ENCODE assay signal across 9 mouse cellular contexts in the genomic region with DNA sequence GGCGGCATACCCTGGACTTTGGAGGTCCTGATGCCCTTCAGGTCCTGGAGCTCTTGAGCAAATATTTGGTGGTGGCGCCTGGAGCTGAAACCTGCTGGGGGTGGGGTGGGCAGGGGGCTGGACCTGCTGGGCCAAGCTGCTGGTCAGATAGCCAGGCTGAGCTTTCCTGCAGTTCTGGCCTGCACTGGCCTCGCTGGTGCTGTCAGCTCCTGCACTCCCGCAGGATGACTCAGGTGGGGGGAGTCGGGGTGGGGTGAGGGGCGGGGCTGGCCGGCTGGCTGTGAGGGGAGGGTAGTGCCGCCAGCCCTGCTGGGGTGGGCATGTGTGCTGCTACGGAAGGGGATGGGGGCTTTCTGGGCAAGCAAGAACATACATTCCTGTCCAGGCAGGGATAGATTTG. TPM values are rescaled to one million over a fixed set of nuclear protein-coding genes. Genes with fewer than 3 reads are reported as not detected.
DNase-seq lines count a peak whose midpoint lies in the region; ATAC-seq and TF ChIP-seq lines count a peak whose summit lies in the region.
"Had no signal": no experiment of that assay in that cellular context is flagged by ENCODE, and none has a peak within 500 bp of the region (broad histone marks: within the 10 kb centered on the region; RNA-seq: fewer than 3 reads in every experiment).

No protein-coding gene starts in this region.

- peak; percentile 23 for DNase-seq in embryo, embryonic 11 days
- DNase-seq in embryo, embryonic 9.5 days (ENCODE audit: extremely low spot score), result no peak
- DNase-seq in midbrain, embryonic 10.5 days (ENCODE audit: low spot score), result no peak
- DNase-seq in midbrain, postnatal 0 days (ENCODE audit: low spot score), result no peak
- peak; percentile 42 for DNase-seq in liver
- DNase-seq in stomach, postnatal 0 days (ENCODE audit: low spot score), result peak; percentile 79
- no peak for DNase-seq in left cerebral cortex, postnatal 36 days (ENCODE audit: low spot score in 2 of 2)
- DNase-seq: B cell, adult 2 months had no signal

- no peak overlapping the region for H3K4me2 ChIP-seq in midbrain, postnatal 0 days (ENCODE audit: low read depth, low read length, poor library complexity, severe bottlenecking)
- H3K4me2 ChIP-seq in stomach, postnatal 0 days (replicated peaks; ENCODE audit: low read depth), result peak overlapping the region; percentile 55

- no peak overlapping the region for H3K9ac ChIP-seq in midbrain, postnatal 0 days (replicated peaks; ENCODE audit: low read length, poor library complexity, severe bottlenecking)
- peak overlapping the region; percentile 38 for H3K9ac ChIP-seq in stomach, postnatal 0 days (ENCODE audit: low read length)

- no peak for ATAC-seq in midbrain, postnatal 0 days (ENCODE audit: low FRiP score)
- ATAC-seq in stomach, postnatal 0 days (ENCODE audit: low FRiP score, low TSS enrichment), result no peak
- ATAC-seq in granulocyte monocyte progenitor cell, adult 5-6 weeks (replicated peaks; ENCODE audit: poor library complexity, severe bottlenecking), result no peak

- H3K36me3 ChIP-seq in midbrain, embryonic 10.5 days, result peaks cover 46% of the 10 kb centered on the region
- peaks cover 29% of the 10 kb centered on the region for H3K36me3 ChIP-seq in midbrain, postnatal 0 days (ENCODE audit: insufficient read depth, low read length)
- peaks cover 35% of the 10 kb centered on the region for H3K36me3 ChIP-seq in stomach, postnatal 0 days (ENCODE audit: control insufficient read depth, insufficient read depth, low read length)

- intact Hi-C loops in left cerebral cortex, postnatal 36 days (cut with DNase I), result no loop called here

- H3K27ac ChIP-seq in midbrain, embryonic 10.5 days (replicated peaks), result peak overlapping the region; percentile 65; the same call in 1 of the 2 replicates
- H3K27ac ChIP-seq in midbrain, postnatal 0 days (ENCODE audit: low read depth, low read length), result no peak overlapping the region
- peak overlapping the region; percentile 79; the same call in 1 of the 2 replicates for H3K27ac ChIP-seq in stomach, postnatal 0 days (replicated peaks)

- peaks cover 29% of the 10 kb centered on the region for H3K27me3 ChIP-seq in midbrain, embryonic 10.5 days (ENCODE audit: low read depth, poor library complexity, severe bottlenecking)
- H3K27me3 ChIP-seq in midbrain, postnatal 0 days (ENCODE audit: insufficient read depth, low read length), result no peaks in the 10 kb centered on the region
- no peaks in the 10 kb centered on the region for H3K27me3 ChIP-seq in stomach, postnatal 0 days (ENCODE audit: control insufficient read depth, insufficient read depth, low read length)

- no peak for TF ChIP-seq EP300 in stomach, postnatal 0 days (optimal IDR thresholded peaks at IDR 0.05)

- H3K4me1 ChIP-seq in midbrain, embryonic 10.5 days, result peaks cover 58% of the 10 kb centered on the region
- H3K4me1 ChIP-seq in midbrain, postnatal 0 days (ENCODE audit: insufficient read depth, low read length), result peaks cover 10% of the 10 kb centered on the region; the same call in 1 of the 2 replicates
- no peaks in the 10 kb centered on the region; the same call in none of the 2 replicates for H3K4me1 ChIP-seq in stomach, postnatal 0 days (replicated peaks; ENCODE audit: control insufficient read depth, insufficient read depth)

- H3K4me3 ChIP-seq in midbrain, embryonic 10.5 days, result peak overlapping the region; percentile 76
- no peak overlapping the region for H3K4me3 ChIP-seq in midbrain, postnatal 0 days (ENCODE audit: low read depth, low read length)
- peak overlapping the region; percentile 30 for H3K4me3 ChIP-seq in stomach, postnatal 0 days (ENCODE audit: low read depth, low read length)

- H3K9me3 ChIP-seq in midbrain, embryonic 10.5 days (replicated peaks), result no peaks in the 10 kb centered on the region
- H3K9me3 ChIP-seq in midbrain, postnatal 0 days (ENCODE audit: low read length), result no peaks in the 10 kb centered on the region
- no peaks in the 10 kb centered on the region for H3K9me3 ChIP-seq in stomach, postnatal 0 days (ENCODE audit: control insufficient read depth, low read length)

- TF ChIP-seq CTCF in midbrain, postnatal 0 days (IDR thresholded peaks at IDR 0.05), result no peak
- no peak for TF ChIP-seq CTCF in stomach, postnatal 0 days (IDR thresholded peaks at IDR 0.05; ENCODE audit: low read depth)

- 9% methylated on average over 9 of the region's 9 CpGs for WGBS in midbrain, embryonic 10.5 days
- 22% methylated on average over 9 of the region's 9 CpGs for WGBS in midbrain, postnatal 0 days
- 22% methylated on average over 9 of the region's 9 CpGs for WGBS in stomach, postnatal 0 days

RNA-seq across cellular contexts. Expression of a gene that starts 5.0 kb away (rescaled TPM):
- polyA plus RNA-seq in midbrain, embryonic 10.5 days (2016; fragmentation: Nextera tagmentation; extraction: Ambion mirVana), result 32.9 and 33.3 TPM in 2 replicates
- total RNA-seq in midbrain, postnatal 0 days (2014; rRNA removed), result 35.7 and 42.1 TPM in 2 replicates
- polyA plus RNA-seq in midbrain, postnatal 0 days (2015; fragmentation: Nextera tagmentation; extraction: Ambion mirVana), result 11.5 and 11.8 TPM in 2 replicates
- polyA plus RNA-seq in stomach, postnatal 0 days (2015; fragmentation: Nextera tagmentation; extraction: Ambion mirVana), result 34.3 and 37.8 TPM in 2 replicates
- 20.9 and 28.9 TPM in 2 replicates for total RNA-seq in granulocyte monocyte progenitor cell, adult 5-6 weeks (2014; fragmentation: Nextera tagmentation)
- 13.5 and 29.3 TPM in 2 replicates for total RNA-seq in granulocyte monocyte progenitor cell, adult 5-6 weeks (2017)
- 10 to 100 TPM; 36.5 to 38.6 TPM for total RNA-seq in left cerebral cortex, postnatal 36 days (2021)

RNA-seq across cellular contexts. Expression of a gene that starts 5.3 kb away (rescaled TPM):
- 49.0 and 61.6 TPM in 2 replicates for polyA plus RNA-seq in midbrain, embryonic 10.5 days (2016; fragmentation: Nextera tagmentation; extraction: Ambion mirVana)
- total RNA-seq in midbrain, postnatal 0 days (2014; rRNA removed), result 96.5 and 104 TPM in 2 replicates
- polyA plus RNA-seq in midbrain, postnatal 0 days (2015; fragmentation: Nextera tagmentation; extraction: Ambion mirVana), result 168 and 182 TPM in 2 replicates
- polyA plus RNA-seq in stomach, postnatal 0 days (2015; fragmentation: Nextera tagmentation; extraction: Ambion mirVana), result 29.3 and 30.5 TPM in 2 replicates
- 24.4 and 36.9 TPM in 2 replicates for total RNA-seq in granulocyte monocyte progenitor cell, adult 5-6 weeks (2014; fragmentation: Nextera tagmentation)
- total RNA-seq in granulocyte monocyte progenitor cell, adult 5-6 weeks (2017), result 20.7 and 22.4 TPM in 2 replicates
- total RNA-seq in left cerebral cortex, postnatal 36 days (2021), result 100 to 1,000 TPM; 127 to 133 TPM

RNA-seq across cellular contexts. Expression of a gene that starts 15.4 kb away (rescaled TPM):
- 0.19 and 0.31 TPM in 2 replicates for polyA plus RNA-seq in midbrain, embryonic 10.5 days (2016; fragmentation: Nextera tagmentation; extraction: Ambion mirVana)
- total RNA-seq in midbrain, postnatal 0 days (2014; rRNA removed), result 0.05 TPM in 1 of 2 replicates, not detected in the other
- 0.29 and 0.59 TPM in 2 replicates for polyA plus RNA-seq in midbrain, postnatal 0 days (2015; fragmentation: Nextera tagmentation; extraction: Ambion mirVana)
- polyA plus RNA-seq in stomach, postnatal 0 days (2015; fragmentation: Nextera tagmentation; extraction: Ambion mirVana), result 0.10 TPM in 1 of 2 replicates, not detected in the other
- total RNA-seq in granulocyte monocyte progenitor cell, adult 5-6 weeks (2014; fragmentation: Nextera tagmentation), result not detected in 2 replicates
- not detected in 2 replicates for total RNA-seq in granulocyte monocyte progenitor cell, adult 5-6 weeks (2017)
- total RNA-seq in left cerebral cortex, postnatal 36 days (2021), result not detected

RNA-seq across cellular contexts. Expression of a gene that starts 16.5 kb away (rescaled TPM):
- polyA plus RNA-seq in midbrain, embryonic 10.5 days (2016; fragmentation: Nextera tagmentation; extraction: Ambion mirVana), result 107 and 113 TPM in 2 replicates
- total RNA-seq in midbrain, postnatal 0 days (2014; rRNA removed), result 139 and 174 TPM in 2 replicates
- polyA plus RNA-seq in midbrain, postnatal 0 days (2015; fragmentation: Nextera tagmentation; extraction: Ambion mirVana), result 97.9 and 109 TPM in 2 replicates
- 66.6 and 67.9 TPM in 2 replicates for polyA plus RNA-seq in stomach, postnatal 0 days (2015; fragmentation: Nextera tagmentation; extraction: Ambion mirVana)
- 53.8 and 75.7 TPM in 2 replicates for total RNA-seq in granulocyte monocyte progenitor cell, adult 5-6 weeks (2014; fragmentation: Nextera tagmentation)
- 15.9 and 23.3 TPM in 2 replicates for total RNA-seq in granulocyte monocyte progenitor cell, adult 5-6 weeks (2017)
- 100 to 1,000 TPM; 131 to 133 TPM for total RNA-seq in left cerebral cortex, postnatal 36 days (2021)

RNA-seq across cellular contexts. Expression of a gene that starts 19.1 kb away (rescaled TPM):
- 30.9 and 32.9 TPM in 2 replicates for polyA plus RNA-seq in midbrain, embryonic 10.5 days (2016; fragmentation: Nextera tagmentation; extraction: Ambion mirVana)
- total RNA-seq in midbrain, postnatal 0 days (2014; rRNA removed), result 52.1 and 91.5 TPM in 2 replicates
- 65.3 and 65.5 TPM in 2 replicates for polyA plus RNA-seq in midbrain, postnatal 0 days (2015; fragmentation: Nextera tagmentation; extraction: Ambion mirVana)
- polyA plus RNA-seq in stomach, postnatal 0 days (2015; fragmentation: Nextera tagmentation; extraction: Ambion mirVana), result 20.9 and 21.1 TPM in 2 replicates
- total RNA-seq in granulocyte monocyte progenitor cell, adult 5-6 weeks (2014; fragmentation: Nextera tagmentation), result 6.4 and 18.7 TPM in 2 replicates
- total RNA-seq in granulocyte monocyte progenitor cell, adult 5-6 weeks (2017), result 8.8 and 11.1 TPM in 2 replicates
- total RNA-seq in left cerebral cortex, postnatal 36 days (2021), result 10 to 100 TPM; 24.8 to 32.5 TPM

Comparison
In these comparisons a context has a peak if more than half of its experiments do, and no peak if none do; other contexts are left out.
1. DNase-seq: peak in embryo, embryonic 11 days (single experiment), liver (single experiment) and stomach, postnatal 0 days (single experiment); none in embryo, embryonic 9.5 days (single experiment), midbrain, embryonic 10.5 days (single experiment), midbrain, postnatal 0 days (single experiment) and left cerebral cortex, postnatal 36 days (0 of 2).